ENCODE assay signal across 11 mouse cellular contexts in the genomic region with DNA sequence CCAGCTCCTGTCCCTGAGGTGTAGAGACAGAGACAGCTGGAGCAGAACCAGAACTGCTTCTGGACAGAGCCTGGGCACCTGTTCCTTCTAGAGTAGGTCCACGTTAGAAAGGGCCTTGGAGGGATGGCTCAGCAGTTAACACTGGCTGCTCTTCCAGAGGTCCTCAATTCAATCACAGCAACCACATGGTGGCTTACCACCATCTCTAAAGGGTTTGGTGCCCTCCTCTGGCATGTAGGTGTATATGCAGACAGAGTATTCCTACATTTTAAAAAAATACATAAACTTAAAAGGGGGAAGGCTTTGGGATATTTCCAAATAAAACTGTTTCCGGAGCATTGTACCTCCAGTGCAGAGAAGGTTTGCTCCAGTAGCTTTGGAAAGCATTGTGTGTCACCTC. TPM values are rescaled to one million over a fixed set of nuclear protein-coding genes. Genes with fewer than 3 reads are reported as not detected.
DNase-seq lines count a peak whose midpoint lies in the region; ATAC-seq and TF ChIP-seq lines count a peak whose summit lies in the region.
"Had no signal": no experiment of that assay in that cellular context is flagged by ENCODE, and none has a peak within 500 bp of the region (broad histone marks: within the 10 kb centered on the region; RNA-seq: fewer than 3 reads in every experiment).

No protein-coding gene starts in this region.

- no peak for ATAC-seq in embryonic facial prominence, embryonic 14.5 days (ENCODE audit: low read depth)
- ATAC-seq in lung, embryonic 16.5 days (ENCODE audit: low read depth) = peak; percentile 43; the same call in 1 of the 2 replicates

- H3K4me2 ChIP-seq in embryonic facial prominence, embryonic 14.5 days (ENCODE audit: low read depth, low read length) = no peak overlapping the region
- no peak overlapping the region for H3K4me2 ChIP-seq in lung, embryonic 16.5 days (ENCODE audit: low read depth, low read length)
- H3K4me2 ChIP-seq: lung, embryonic 15.5 days had no signal

- no peak for TF ChIP-seq EP300 in MEL (IDR thresholded peaks at IDR 0.05; ENCODE audit: low read depth in 1 of 2, low read length in 2 of 2)

- H3K79me2 ChIP-seq in MEL (ENCODE audit: control insufficient read depth, insufficient read depth, low read length, poor library complexity) = peaks cover 28% of the 10 kb centered on the region

- H3K9ac ChIP-seq in MEL (ENCODE audit: control insufficient read depth, low read depth, low read length, poor library complexity, severe bottlenecking) = no peak overlapping the region
- H3K9ac ChIP-seq in embryonic facial prominence, embryonic 14.5 days (ENCODE audit: low read depth, low read length) = no peak overlapping the region
- no peak overlapping the region for H3K9ac ChIP-seq in lung, embryonic 16.5 days (ENCODE audit: low read length)
- H3K9ac ChIP-seq: lung, embryonic 15.5 days had no signal

- no peaks in the 10 kb centered on the region for H3K27me3 ChIP-seq in cerebellum, adult 2 months (ENCODE audit: control insufficient read depth, insufficient read depth, low read length)
- H3K27me3 ChIP-seq in MEL (ENCODE audit: control insufficient read depth in 1 of 2, insufficient read depth in 2 of 2, low read length in 2 of 2) = no peaks in the 10 kb centered on the region
- H3K27me3 ChIP-seq in embryonic facial prominence, embryonic 14.5 days (replicated peaks; ENCODE audit: control insufficient read depth, insufficient read depth, low read length) = no peaks in the 10 kb centered on the region
- no peaks in the 10 kb centered on the region for H3K27me3 ChIP-seq in lung, embryonic 16.5 days (ENCODE audit: control insufficient read depth, insufficient read depth, low read depth, low read length)
- no peaks in the 10 kb centered on the region for H3K27me3 ChIP-seq in splenic B cell, adult 2 months (ENCODE audit: control insufficient read depth, insufficient read depth, low read length, poor library complexity, severe bottlenecking)
- H3K27me3 ChIP-seq: lung, embryonic 15.5 days had no signal

- no peaks in the 10 kb centered on the region for H3K4me1 ChIP-seq in cerebellum, adult 2 months (ENCODE audit: control insufficient read depth, insufficient read depth, low read length)
- H3K4me1 ChIP-seq in MEL (ENCODE audit: control insufficient read depth in 1 of 2, insufficient read depth in 2 of 2, low read length in 2 of 2) = peaks cover 1 to 12% of the 10 kb centered on the region in 2 experiments; a peak in 3 of 4 replicates
- peaks cover 3% of the 10 kb centered on the region; the same call in 1 of the 2 replicates for H3K4me1 ChIP-seq in embryonic facial prominence, embryonic 14.5 days (ENCODE audit: control insufficient read depth, insufficient read depth, low read length)
- H3K4me1 ChIP-seq in lung, embryonic 16.5 days (replicated peaks; ENCODE audit: control insufficient read depth, insufficient read depth, low read length) = peaks cover 6% of the 10 kb centered on the region; the same call in 1 of the 2 replicates

- H3K36me3 ChIP-seq in MEL (ENCODE audit: control insufficient read depth in 1 of 2, insufficient read depth in 2 of 2, low read length in 2 of 2) = peaks cover 18 to 19% of the 10 kb centered on the region in 2 experiments
- H3K36me3 ChIP-seq in embryonic facial prominence, embryonic 14.5 days (ENCODE audit: control insufficient read depth, insufficient read depth, low read length) = peaks cover 44% of the 10 kb centered on the region
- H3K36me3 ChIP-seq in lung, embryonic 16.5 days (ENCODE audit: control insufficient read depth, insufficient read depth, low read length) = peaks cover 21% of the 10 kb centered on the region
- peaks cover 29% of the 10 kb centered on the region for H3K36me3 ChIP-seq in splenic B cell, adult 2 months (ENCODE audit: control insufficient read depth, insufficient read depth, low read length, poor library complexity, severe bottlenecking)

- TF ChIP-seq POLR2A in cerebellum, adult 2 months (IDR thresholded peaks at IDR 0.05; ENCODE audit: borderline replicate concordance, insufficient read depth, low read length) = no peak
- TF ChIP-seq POLR2A in MEL (IDR thresholded peaks at IDR 0.05; ENCODE audit: control insufficient read depth in 1 of 2, insufficient read depth in 1 of 2, low read depth in 1 of 2, low read length in 2 of 2, poor library complexity in 1 of 2) = no peak

- H3K4me3 ChIP-seq in cerebellum, adult 2 months (replicated peaks; ENCODE audit: insufficient read depth, low read depth, low read length) = no peak overlapping the region
- H3K4me3 ChIP-seq in MEL (ENCODE audit: control insufficient read depth in 1 of 2, insufficient read depth in 1 of 2, low read depth in 2 of 2, low read length in 2 of 2) = no peak overlapping the region
- no peak overlapping the region for H3K4me3 ChIP-seq in embryonic facial prominence, embryonic 14.5 days (ENCODE audit: low read depth, low read length)
- H3K4me3 ChIP-seq in lung, embryonic 16.5 days (ENCODE audit: low read length) = no peak overlapping the region
- H3K4me3 ChIP-seq: lung, embryonic 15.5 days had no signal

- peak; percentile 77 for TF ChIP-seq RAD21 in MEL (IDR thresholded peaks at IDR 0.05; ENCODE audit: low read depth, low read length)

- TF ChIP-seq CTCF in cerebellum, adult 2 months (IDR thresholded peaks at IDR 0.05; ENCODE audit: borderline replicate concordance, insufficient read depth, low read depth, low read length) = peak; percentile 42; the same call in 1 of the 2 replicates
- peak; percentile 40 to 77 (median 53); a peak in 5 of 6 replicates for TF ChIP-seq CTCF in MEL (IDR thresholded peaks at IDR 0.05 in 2 of 3, conservative IDR thresholded peaks at IDR 0.05 in 1 of 3; ENCODE audit: control insufficient read depth in 1 of 3, insufficient read depth in 1 of 3, low read depth in 2 of 3, low read length in 3 of 3, poor library complexity in 1 of 3, severe bottlenecking in 1 of 3)

- WGBS in cerebellum, adult 2 months = 19% methylated on average over 2 of the region's 2 CpGs
- WGBS in embryonic facial prominence, embryonic 14.5 days = 44% methylated on average over 2 of the region's 2 CpGs
- WGBS in lung, embryonic 16.5 days = 29% methylated on average over 2 of the region's 2 CpGs

- H3K27ac ChIP-seq in cerebellum, adult 2 months (ENCODE audit: insufficient read depth, low read length) = no peak overlapping the region
- H3K27ac ChIP-seq in MEL (ENCODE audit: control insufficient read depth, low read depth, low read length) = no peak overlapping the region
- no peak overlapping the region for H3K27ac ChIP-seq in embryonic facial prominence, embryonic 14.5 days (replicated peaks; ENCODE audit: low read depth, low read length)
- H3K27ac ChIP-seq in lung, embryonic 16.5 days (ENCODE audit: low read length) = no peak overlapping the region
- H3K27ac ChIP-seq: lung, embryonic 15.5 days had no signal

- peak in 1 of 2 experiments; percentile 29 for DNase-seq in cerebellum, adult 2 months
- DNase-seq in cerebellum, adult 9-11 months = no peak
- peak; percentile 17 to 46 for DNase-seq in layer of hippocampus, postnatal 10 days (ENCODE audit: low spot score in 2 of 2)
- DNase-seq in layer of hippocampus, adult 9-10 months (ENCODE audit: low spot score) = no peak
- DNase-seq in MEL (ENCODE audit: low read depth, low spot score) = peak; percentile 74
- DNase-seq in embryonic facial prominence, embryonic 14.5 days (ENCODE audit: low spot score) = peak; percentile 59
- peak; percentile 72 for DNase-seq in splenic B cell, adult 2 months (ENCODE audit: low read depth, low spot score)

- no peaks in the 10 kb centered on the region for H3K9me3 ChIP-seq in MEL (replicated peaks; ENCODE audit: insufficient read depth, low read length)
- H3K9me3 ChIP-seq in embryonic facial prominence, embryonic 14.5 days (ENCODE audit: control insufficient read depth, low read length) = no peaks in the 10 kb centered on the region
- no peaks in the 10 kb centered on the region for H3K9me3 ChIP-seq in lung, embryonic 16.5 days (ENCODE audit: control insufficient read depth, low read length)
- H3K9me3 ChIP-seq: G1E; lung, embryonic 15.5 days had no signal

TF ChIP-seq in MEL, 35 proteins besides CTCF, POLR2A, EP300 and RAD21 (continues in another document):
- TF ChIP-seq ZC3H11A (IDR thresholded peaks at IDR 0.05; ENCODE audit: low read depth, low read length) = peak; percentile 60

RNA-seq across cellular contexts. Expression of a gene that starts 5.1 kb away (rescaled TPM):
- polyA plus RNA-seq in cerebellum, adult 2 months (2012; rRNA removed) = 14.2 and 15.3 TPM in 2 replicates
- 10 to 100 TPM; 12.4 to 13.0 TPM for total RNA-seq in layer of hippocampus, postnatal 10 days (2021)
- total RNA-seq in MEL (2012; rRNA removed) = 49.7 and 51.6 TPM in 2 replicates
- 10 to 100 TPM in 1 of 2 experiments, not detected in 1; 53.7 TPM for polyA plus RNA-seq in MEL (2012; ENCODE audit: insufficient read depth in 1 of 2, insufficient read length in 2 of 2, low read depth in 1 of 2, low replicate concordance in 2 of 2, missing spikeins in 1 of 2)
- polyA plus RNA-seq in embryonic facial prominence, embryonic 14.5 days (2014; fragmentation: Nextera tagmentation; extraction: Ambion mirVana) = 19.0 and 21.3 TPM in 2 replicates
- polyA plus RNA-seq in lung, embryonic 16.5 days (2015; fragmentation: Nextera tagmentation; extraction: Ambion mirVana) = 31.2 and 31.6 TPM in 2 replicates

RNA-seq across cellular contexts. Expression of a gene that starts 12.0 kb away (rescaled TPM):
- 52.8 and 56.7 TPM in 2 replicates for polyA plus RNA-seq in cerebellum, adult 2 months (2012; rRNA removed)
- total RNA-seq in layer of hippocampus, postnatal 10 days (2021) = 10 to 100 TPM; 58.3 to 61.2 TPM
- 11.6 and 11.9 TPM in 2 replicates for total RNA-seq in MEL (2012; rRNA removed)
- 10 to 100 TPM in 1 of 2 experiments, not detected in 1; 14.3 TPM for polyA plus RNA-seq in MEL (2012; ENCODE audit: insufficient read depth in 1 of 2, insufficient read length in 2 of 2, low read depth in 1 of 2, low replicate concordance in 2 of 2, missing spikeins in 1 of 2)
- 21.0 and 22.8 TPM in 2 replicates for polyA plus RNA-seq in embryonic facial prominence, embryonic 14.5 days (2014; fragmentation: Nextera tagmentation; extraction: Ambion mirVana)
- 22.0 and 23.4 TPM in 2 replicates for polyA plus RNA-seq in lung, embryonic 16.5 days (2015; fragmentation: Nextera tagmentation; extraction: Ambion mirVana)

RNA-seq across cellular contexts. Expression of a gene that starts 31.6 kb away (rescaled TPM):
- polyA plus RNA-seq in cerebellum, adult 2 months (2012; rRNA removed) = not detected in 2 replicates
- total RNA-seq in layer of hippocampus, postnatal 10 days (2021) = not detected
- 0.04 TPM in 1 of 2 replicates, not detected in the other for total RNA-seq in MEL (2012; rRNA removed)
- polyA plus RNA-seq in MEL (2012; ENCODE audit: insufficient read depth in 1 of 2, insufficient read length in 2 of 2, low read depth in 1 of 2, low replicate concordance in 2 of 2, missing spikeins in 1 of 2) = not detected
- not detected in 2 replicates for polyA plus RNA-seq in embryonic facial prominence, embryonic 14.5 days (2014; fragmentation: Nextera tagmentation; extraction: Ambion mirVana)
- not detected in 2 replicates for polyA plus RNA-seq in lung, embryonic 16.5 days (2015; fragmentation: Nextera tagmentation; extraction: Ambion mirVana)
- total RNA-seq: gastrocnemius, adult 8-10 months had no signal
- polyA plus RNA-seq: G1E; lung, embryonic 15.5 days had no signal

RNA-seq across cellular contexts. Expression of a gene that starts 48.6 kb away (rescaled TPM):
- 8.4 and 8.5 TPM in 2 replicates for polyA plus RNA-seq in cerebellum, adult 2 months (2012; rRNA removed)
- 10 to 100 TPM; 23.8 to 24.6 TPM for total RNA-seq in layer of hippocampus, postnatal 10 days (2021)
- not detected in 2 replicates for total RNA-seq in MEL (2012; rRNA removed)
- polyA plus RNA-seq in MEL (2012; ENCODE audit: insufficient read depth in 1 of 2, insufficient read length in 2 of 2, low read depth in 1 of 2, low replicate concordance in 2 of 2, missing spikeins in 1 of 2) = not detected
- 15.6 and 15.8 TPM in 2 replicates for polyA plus RNA-seq in embryonic facial prominence, embryonic 14.5 days (2014; fragmentation: Nextera tagmentation; extraction: Ambion mirVana)
- polyA plus RNA-seq in lung, embryonic 16.5 days (2015; fragmentation: Nextera tagmentation; extraction: Ambion mirVana) = 30.4 and 36.5 TPM in 2 replicates
- polyA plus RNA-seq: G1E had no signal

Comparison
In these comparisons a context has a peak if more than half of its experiments do, and no peak if none do; other contexts are left out.
1. DNase-seq: peak in layer of hippocampus, postnatal 10 days (2 of 2), MEL (single experiment), embryonic facial prominence, embryonic 14.5 days (single experiment) and splenic B cell, adult 2 months (single experiment); none in cerebellum, adult 9-11 months (single experiment) and layer of hippocampus, adult 9-10 months (single experiment).